Mouse (Mus musculus): Measurements from ENCODE around the gene Plxnb2. TPM values are rescaled to one million over a fixed set of nuclear protein-coding genes. Genes with fewer than 3 reads are reported as not detected.

Plxnb2 gene
- total RNA-seq, 2 experiments from 2014 or later: 46.4 to 55.0 TPM

DNA sequence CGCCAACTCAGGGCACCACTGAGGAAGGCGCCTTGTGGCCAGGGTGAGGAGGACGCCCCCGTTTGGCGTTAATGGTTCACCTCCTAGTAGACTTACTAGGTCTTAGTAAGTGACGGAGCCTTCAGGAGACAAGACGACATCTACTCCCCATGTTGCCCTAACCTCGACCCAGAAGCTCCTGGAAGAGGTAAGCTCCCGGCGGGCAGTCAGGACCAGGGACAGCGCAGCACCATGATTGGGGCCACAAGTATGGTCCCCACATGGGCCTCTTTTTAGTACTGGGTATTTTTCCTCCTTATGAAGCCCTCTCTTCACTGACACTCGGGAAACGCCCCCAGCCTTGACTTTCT, 30.6 kb downstream of the Plxnb2 start:
- DNase-seq (ENCODE audit: low spot score in 2 of 2): no peak

GRCm38 (mm10) chr15:89149271-89150040, 31.1 kb downstream of the Plxnb2 start, which contains the start of gene Mapk11:
Gene Mapk11 (minus strand): TSS chr15:89149628.
- DNase-seq (ENCODE audit: low spot score in 2 of 2): no peak

- DNase-seq (ENCODE audit: low spot score in 2 of 2): no peak
Observed at GRCm38 (mm10) chr15:89148496-89149270, 31.9 kb downstream of the Plxnb2 start.

DNA sequence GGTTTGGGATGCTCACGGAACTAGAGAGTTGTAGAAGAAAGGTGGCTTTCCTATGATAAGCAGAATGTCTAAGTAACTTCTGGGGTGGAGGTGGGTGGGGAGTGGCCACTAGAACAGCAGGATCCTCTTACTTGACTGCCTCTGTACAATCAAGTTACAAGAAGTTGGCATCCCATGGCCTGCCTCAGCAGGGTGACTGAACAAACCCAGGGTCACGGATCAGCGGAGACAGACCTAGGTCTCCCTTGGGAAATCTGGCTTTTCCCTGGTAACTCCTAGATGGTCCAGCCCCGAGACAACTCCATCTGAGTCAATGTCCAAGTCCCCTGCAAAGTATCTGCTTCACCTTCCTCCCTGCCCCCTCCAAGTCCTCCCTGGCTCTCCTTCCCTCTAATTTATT, 32.7 kb downstream of the Plxnb2 start:
- no peak for DNase-seq (ENCODE audit: low spot score in 2 of 2)

DNA sequence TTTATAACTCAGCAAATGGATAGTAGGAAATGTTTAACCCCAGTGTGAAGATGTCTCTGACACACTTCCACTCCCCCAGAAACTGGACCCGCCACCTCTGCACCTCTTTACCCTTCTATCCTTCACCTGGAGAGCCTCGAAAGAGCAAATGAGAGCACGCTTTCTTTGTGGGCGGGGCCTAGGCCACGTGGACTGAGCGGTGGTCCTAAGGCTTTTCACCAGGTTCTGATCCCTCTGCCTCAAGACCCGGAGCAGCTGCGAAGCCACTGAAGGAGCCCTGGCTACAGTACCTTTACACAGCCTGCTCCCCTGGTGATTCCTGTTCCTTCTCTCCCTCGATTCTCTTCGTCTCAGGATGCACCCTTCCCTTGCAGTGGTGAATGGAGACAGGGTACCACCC, 33.1 kb downstream of the Plxnb2 start:
- no peak for DNase-seq (ENCODE audit: low spot score in 2 of 2)

- peak in 1 of 2 experiments; percentile 63 for DNase-seq (ENCODE audit: low spot score in 2 of 2)
Observed at GRCm38 (mm10) chr15:89147024-89147423, 33.6 kb downstream of the Plxnb2 start.

GRCm38 (mm10) chr15:89146537-89146936, 34.1 kb downstream of the Plxnb2 start:
- peak; percentile 45 to 48 for DNase-seq (ENCODE audit: low spot score in 2 of 2)

- DNase-seq (ENCODE audit: low spot score in 2 of 2): no peak
Observed at GRCm38 (mm10) chr15:89145813-89146350, 34.7 kb downstream of the Plxnb2 start.

GRCm38 (mm10) chr15:89144965-89145364, 35.6 kb downstream of the Plxnb2 start:
- no peak for DNase-seq (ENCODE audit: low spot score in 2 of 2)

GRCm38 (mm10) chr15:89143134-89143533, 37.5 kb downstream of the Plxnb2 start:
- no peak for DNase-seq (ENCODE audit: low spot score in 2 of 2)

DNA sequence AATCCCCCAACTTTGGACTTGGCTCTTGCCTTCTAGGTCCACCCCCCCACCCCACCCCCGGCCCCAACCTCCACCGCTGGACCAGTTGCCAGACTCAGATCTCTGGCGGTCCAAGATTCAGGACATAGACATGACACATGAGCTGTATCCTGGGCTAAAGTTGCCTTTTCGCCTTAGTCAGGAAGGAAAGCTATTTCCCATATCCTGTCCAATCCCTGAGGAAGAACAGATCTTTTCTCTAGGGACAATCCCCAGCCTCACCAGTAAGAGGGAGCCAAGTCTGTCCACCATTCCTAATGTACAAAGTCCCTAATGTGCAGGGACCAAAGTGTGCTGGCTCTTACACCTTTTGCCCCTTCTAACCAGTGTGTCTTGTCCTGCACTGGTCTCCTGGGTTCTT, 38.7 kb downstream of the Plxnb2 start:
- no peak for DNase-seq (ENCODE audit: low spot score in 2 of 2)

GRCm38 (mm10) chr15:89141443-89141842, 39.1 kb downstream of the Plxnb2 start:
- no peak for DNase-seq (ENCODE audit: low spot score in 2 of 2)

DNA sequence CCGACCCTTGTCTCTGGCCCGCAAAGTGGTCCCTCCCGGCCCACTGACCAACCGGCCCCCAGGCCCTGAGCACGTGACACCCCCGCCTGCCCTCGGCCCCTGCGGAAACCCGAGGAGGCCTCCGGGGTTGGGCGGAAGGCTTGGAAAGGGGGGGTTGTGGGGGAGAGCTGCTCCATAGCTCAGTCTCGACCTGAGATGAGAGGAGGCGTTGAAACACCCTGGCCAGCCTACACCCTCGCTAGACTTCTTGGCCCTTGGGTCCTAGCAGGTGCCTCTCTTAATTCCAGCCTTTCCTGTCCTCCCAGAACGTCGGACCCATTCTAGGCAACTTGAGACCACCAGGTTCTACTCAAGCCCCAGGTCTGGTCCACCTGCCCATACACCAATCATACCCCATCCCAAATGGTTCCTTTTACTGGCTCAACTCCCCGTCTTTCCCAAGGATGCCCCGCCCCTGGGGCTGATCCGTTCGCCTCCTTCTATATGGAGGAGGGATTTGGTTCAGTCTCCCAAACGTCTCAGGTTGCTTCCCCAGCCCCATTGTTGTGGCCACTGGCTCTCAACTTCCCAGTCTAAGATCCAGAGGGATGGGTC, 39.8 kb downstream of the Plxnb2 start, which contains the start of gene Mapk12:
Gene Mapk12, minus strand, starts transcription at position 45 of the 594 bp plus-strand sequence.
- DNase-seq (ENCODE audit: low spot score in 2 of 2): no peak

DNA sequence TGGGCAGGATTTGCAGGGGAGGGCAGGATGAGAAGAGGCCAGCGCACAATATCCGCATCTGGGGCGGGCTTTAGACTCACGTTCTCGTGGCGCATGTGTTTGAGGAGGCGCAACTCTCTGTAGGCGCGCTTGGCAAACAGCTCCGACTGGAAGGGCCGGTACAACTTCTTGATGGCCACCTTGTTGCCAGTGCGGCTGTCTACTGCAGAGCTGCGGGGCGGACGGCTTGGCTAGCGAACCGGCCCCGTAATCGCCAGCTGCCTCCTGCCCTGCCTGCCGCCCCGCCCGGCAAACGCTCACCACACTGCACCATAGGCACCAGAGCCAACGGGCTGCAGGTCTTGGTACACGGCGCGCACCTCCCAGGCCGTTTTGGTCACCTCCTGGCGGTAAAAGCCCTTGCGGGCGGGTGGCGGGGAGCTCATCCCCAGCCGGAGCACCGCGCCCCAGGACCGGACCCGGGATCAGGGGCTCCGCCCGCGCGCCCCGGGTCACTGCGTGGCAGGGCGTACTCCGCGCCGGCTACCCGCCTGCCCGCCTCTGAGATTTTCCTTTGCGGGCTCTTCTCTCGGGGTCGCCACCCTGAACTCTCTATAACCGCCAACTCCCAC, 40.4 kb downstream of the Plxnb2 start:
- peak; percentile 27 to 34 for DNase-seq (ENCODE audit: low spot score in 2 of 2)

GRCm38 (mm10) chr15:89138531-89138930, 42.1 kb downstream of the Plxnb2 start:
- DNase-seq (ENCODE audit: low spot score in 2 of 2): no peak

GRCm38 (mm10) chr15:89138046-89138405, 42.6 kb downstream of the Plxnb2 start:
- no peak for DNase-seq (ENCODE audit: low spot score in 2 of 2)

DNA sequence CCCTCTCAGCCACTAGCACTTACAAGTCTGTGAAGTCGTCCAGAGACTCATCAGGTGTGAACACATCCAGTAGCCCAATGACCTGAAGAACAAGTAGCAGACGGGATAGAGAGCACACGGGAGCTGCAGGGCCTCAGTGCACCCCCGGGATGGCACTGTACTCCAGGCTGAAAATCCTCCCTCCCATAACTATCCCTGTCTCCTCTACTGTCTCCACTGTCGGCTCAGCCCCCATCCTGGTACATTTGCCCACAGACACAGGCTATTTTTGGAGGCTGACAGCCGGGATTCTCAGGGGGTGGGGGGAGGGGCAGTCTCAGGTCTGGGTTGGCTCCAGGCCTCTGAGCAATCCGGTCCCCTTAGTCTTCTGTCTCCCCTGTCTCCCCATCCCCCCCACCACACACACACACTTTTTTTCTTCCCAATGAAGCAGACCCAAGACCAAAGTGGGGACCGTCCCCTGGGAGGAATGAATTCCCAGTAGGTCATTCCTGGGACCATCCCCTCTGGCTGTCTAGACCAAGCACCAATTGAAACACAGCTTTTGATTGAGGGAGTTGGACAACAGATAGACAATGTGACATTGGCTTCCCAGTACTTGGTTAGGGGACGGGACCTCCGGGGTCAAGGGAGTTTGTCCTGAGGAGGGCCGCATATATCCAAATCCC, 43.1 kb downstream of the Plxnb2 start:
- no peak for DNase-seq (ENCODE audit: low spot score in 2 of 2)

GRCm38 (mm10) chr15:89136461-89137155, 44.0 kb downstream of the Plxnb2 start:
- DNase-seq (ENCODE audit: low spot score in 2 of 2): no peak

GRCm38 (mm10) chr15:89131316-89131715, 49.3 kb downstream of the Plxnb2 start:
- DNase-seq (ENCODE audit: low spot score in 2 of 2): no peak

- no peak for DNase-seq (ENCODE audit: low spot score in 2 of 2)
Observed at GRCm38 (mm10) chr15:89130245-89130644, 50.3 kb downstream of the Plxnb2 start.
